Mouse (Mus musculus) right cerebral cortex, postnatal 10 days (tissue): ENCODE measurements around the gene Gm21915.

Source experiments
- DNase-seq, 2 experiments: peaks; one replicate each; pipeline ENCODE4 v3.0.0; 2021; ENCODE audit warnings: low spot score in 2 of 2

Gm21915 gene

GRCm38 (mm10) chr9:40670313-40670712, at the start of gene Gm21915:
Gene Gm21915, plus strand, starts transcription at chr9:40670613.
- DNase-seq: no peak

- no peak for DNase-seq
These were observed 48.1 kb upstream of the Gm21915 start for GRCm38 (mm10) chr9:40622265-40622664.

- no peak for DNase-seq
These were observed 47.6 kb upstream of the Gm21915 start for GRCm38 (mm10) chr9:40622793-40623192.

- no peak for DNase-seq
These were observed 45.1 kb upstream of the Gm21915 start for GRCm38 (mm10) chr9:40625341-40625740.

GRCm38 (mm10) chr9:40626566-40626965, 43.8 kb upstream of the Gm21915 start:
- DNase-seq: no peak

- DNase-seq: no peak
These were observed 43.2 kb upstream of the Gm21915 start for GRCm38 (mm10) chr9:40627146-40627713.

- DNase-seq: peak; percentile 73
These were observed 42.0 kb upstream of the Gm21915 start for GRCm38 (mm10) chr9:40628130-40629069.

GRCm38 (mm10) chr9:40629441-40629840, 41.0 kb upstream of the Gm21915 start:
- DNase-seq: no peak

- DNase-seq: no peak
These were observed 39.3 kb upstream of the Gm21915 start for GRCm38 (mm10) chr9:40631101-40631500.

GRCm38 (mm10) chr9:40631505-40631904, 38.9 kb upstream of the Gm21915 start:
- no peak for DNase-seq

GRCm38 (mm10) chr9:40636054-40636453, 34.4 kb upstream of the Gm21915 start:
- DNase-seq: peak; percentile 79 to 82

GRCm38 (mm10) chr9:40637705-40638393, 32.6 kb upstream of the Gm21915 start:
- DNase-seq: no peak

- DNase-seq: peak; percentile 59 to 73
These were observed 31.9 kb upstream of the Gm21915 start for GRCm38 (mm10) chr9:40638394-40639049.

- DNase-seq: no peak
These were observed 30.8 kb upstream of the Gm21915 start for GRCm38 (mm10) chr9:40639536-40640187.

GRCm38 (mm10) chr9:40641318-40641717, 29.1 kb upstream of the Gm21915 start:
- DNase-seq: no peak

GRCm38 (mm10) chr9:40642470-40643220, 27.8 kb upstream of the Gm21915 start:
- no peak for DNase-seq

GRCm38 (mm10) chr9:40649444-40649843, 21.0 kb upstream of the Gm21915 start:
- DNase-seq: no peak

- no peak for DNase-seq
These were observed 20.4 kb upstream of the Gm21915 start for GRCm38 (mm10) chr9:40649983-40650382.

GRCm38 (mm10) chr9:40651239-40651859, 19.1 kb upstream of the Gm21915 start:
- DNase-seq: no peak

- DNase-seq: no peak
These were observed 17.7 kb upstream of the Gm21915 start for GRCm38 (mm10) chr9:40652757-40653156.
